Mouse (Mus musculus) regulatory T cell (primary cell): ENCODE data around the gene Smad3.

Experiments used
- in situ Hi-C: fragments of 300-600 bp; cut with MboI, MseI; formaldehyde crosslinking; loops from one replicate; pipeline ENCODE4 v1.15.1; 2025; ENCODE audit warnings: high pct_unique_total_duplicates

Gene Smad3

GRCm38 (mm10) chr9:63747645-63748295 is 10.0 kb downstream of the Smad3 start:
- in situ Hi-C loops, result no loop called here

- in situ Hi-C loops, result no loop called here
These were observed 10.8 kb downstream of the Smad3 start for GRCm38 (mm10) chr9:63746980-63747379.

- in situ Hi-C loops, result no loop called here
These were observed 11.8 kb downstream of the Smad3 start for GRCm38 (mm10) chr9:63745821-63746632.

GRCm38 (mm10) chr9:63744595-63744994 is 13.2 kb downstream of the Smad3 start:
- in situ Hi-C loops, result no loop called here

GRCm38 (mm10) chr9:63743775-63744174 is 14.0 kb downstream of the Smad3 start:
- in situ Hi-C loops, result no loop called here

- in situ Hi-C loops, result no loop called here
These were observed 14.7 kb downstream of the Smad3 start for GRCm38 (mm10) chr9:63742887-63743660.

- in situ Hi-C loops, result no loop called here
These were observed 15.5 kb downstream of the Smad3 start for GRCm38 (mm10) chr9:63742318-63742717.

- in situ Hi-C loops, result no loop called here
These were observed 16.0 kb downstream of the Smad3 start for GRCm38 (mm10) chr9:63741792-63742191.

- in situ Hi-C loops, result no loop called here
These were observed 17.4 kb downstream of the Smad3 start for GRCm38 (mm10) chr9:63740320-63740841.

- in situ Hi-C loops, result no loop called here
These were observed 19.0 kb downstream of the Smad3 start for GRCm38 (mm10) chr9:63738830-63739229.

GRCm38 (mm10) chr9:63738086-63738701 is 19.6 kb downstream of the Smad3 start:
- in situ Hi-C loops, result no loop called here

- in situ Hi-C loops, result no loop called here
These were observed 20.3 kb downstream of the Smad3 start for GRCm38 (mm10) chr9:63737426-63737931.

GRCm38 (mm10) chr9:63734261-63734660 is 23.5 kb downstream of the Smad3 start:
- in situ Hi-C loops, result no loop called here

GRCm38 (mm10) chr9:63732700-63733099 is 25.1 kb downstream of the Smad3 start:
- in situ Hi-C loops, result no loop called here

- in situ Hi-C loops, result no loop called here
These were observed 26.5 kb downstream of the Smad3 start for GRCm38 (mm10) chr9:63731114-63731828.

- in situ Hi-C loops, result no loop called here
These were observed 28.8 kb downstream of the Smad3 start for GRCm38 (mm10) chr9:63728969-63729368.

- in situ Hi-C loops, result no loop called here
These were observed 30.7 kb downstream of the Smad3 start for GRCm38 (mm10) chr9:63727070-63727469.

GRCm38 (mm10) chr9:63726088-63727010 is 31.4 kb downstream of the Smad3 start:
- in situ Hi-C loops, result no loop called here

GRCm38 (mm10) chr9:63724750-63725149 is 33.0 kb downstream of the Smad3 start:
- in situ Hi-C loops, result loop anchor here (5.0 to 25.0 kb wide), 2 partner anchors 33 to 1362 kb away; partner anchors contain the start of gene Smad3
